Mouse (Mus musculus): Measurements from ENCODE around the gene Rgl3. TPM values are rescaled to one million over a fixed set of nuclear protein-coding genes. Genes with fewer than 3 reads are reported as not detected.
A peak's percentile ranks its signal among the peaks of the same experiment; 100 is the strongest.

Gene Rgl3
- polyA plus RNA-seq, 1 experiment from 2014 or later, result 3.7 TPM

GRCm38 (mm10) chr9:21992227-21992626, 3.0 kb upstream of the Rgl3 start:
- DNase-seq (ENCODE audit: low spot score), result no peak
- Histone ChIP-seq H3K4me1 (ENCODE audit: control insufficient read depth, insufficient read depth, low read length) (peaks cover 16% of the 10 kb centered on the region), H3K27me3 (ENCODE audit: control insufficient read depth, insufficient read depth, low read length) (peaks cover 48% of the 10 kb centered on the region), H3K9me3 (ENCODE audit: control insufficient read depth, low read length) (no peaks in the 10 kb centered on the region), H3K9ac (ENCODE audit: low read length) (no peak overlapping the region), H3K4me3 (ENCODE audit: low read depth, low read length) (no peak overlapping the region), H3K4me2 (ENCODE audit: low read depth) (no peak overlapping the region), H3K27ac (ENCODE audit: low read depth, low read length) (no peak overlapping the region), H3K36me3 (ENCODE audit: control insufficient read depth, insufficient read depth, low read length) (no peaks in the 10 kb centered on the region)
- WGBS, result 85% methylated on average over 4 of the region's 4 CpGs
- ATAC-seq (ENCODE audit: insufficient read depth, low FRiP score, low TSS enrichment), result no peak

- Histone ChIP-seq H3K9ac (ENCODE audit: low read length) (peak overlapping the region; percentile 15; the same call in 1 of the 2 replicates), H3K36me3 (ENCODE audit: control insufficient read depth, insufficient read depth, low read length) (no peaks in the 10 kb centered on the region), H3K4me2 (ENCODE audit: low read depth) (peak overlapping the region; percentile 77), H3K4me3 (ENCODE audit: low read depth, low read length) (peak overlapping the region; percentile 42), H3K4me1 (ENCODE audit: control insufficient read depth, insufficient read depth, low read length) (peaks cover 16% of the 10 kb centered on the region), H3K27ac (ENCODE audit: low read depth, low read length) (no peak overlapping the region), H3K9me3 (ENCODE audit: control insufficient read depth, low read length) (no peaks in the 10 kb centered on the region), H3K27me3 (ENCODE audit: control insufficient read depth, insufficient read depth, low read length) (peaks cover 57% of the 10 kb centered on the region)
- DNase-seq (ENCODE audit: low spot score), result peak; percentile 53
- no peak for ATAC-seq (ENCODE audit: insufficient read depth, low FRiP score, low TSS enrichment)
- 1% methylated on average over 32 of the region's 32 CpGs for WGBS
Measured at GRCm38 (mm10) chr9:21988421-21989101, 685 bp downstream of the Rgl3 start.

GRCm38 (mm10) chr9:21987592-21988342, 1.5 kb downstream of the Rgl3 start:
- ATAC-seq (ENCODE audit: insufficient read depth, low FRiP score, low TSS enrichment) (no peak), DNase-seq (ENCODE audit: low spot score) (no peak)
- Histone ChIP-seq H3K27ac (ENCODE audit: low read depth, low read length) (no peak overlapping the region), H3K4me3 (ENCODE audit: low read depth, low read length) (no peak overlapping the region), H3K4me2 (ENCODE audit: low read depth) (peak overlapping the region; percentile 77; the same call in 1 of the 2 replicates), H3K4me1 (ENCODE audit: control insufficient read depth, insufficient read depth, low read length) (peaks cover 16% of the 10 kb centered on the region), H3K9me3 (ENCODE audit: control insufficient read depth, low read length) (no peaks in the 10 kb centered on the region), H3K9ac (ENCODE audit: low read length) (no peak overlapping the region), H3K36me3 (ENCODE audit: control insufficient read depth, insufficient read depth, low read length) (no peaks in the 10 kb centered on the region), H3K27me3 (ENCODE audit: control insufficient read depth, insufficient read depth, low read length) (peaks cover 57% of the 10 kb centered on the region)
- WGBS, result 7% methylated on average over 36 of the region's 36 CpGs

GRCm38 (mm10) chr9:21983911-21984310, 5.3 kb downstream of the Rgl3 start:
- ATAC-seq (ENCODE audit: insufficient read depth, low FRiP score, low TSS enrichment), result no peak
- no peak overlapping the region for H3K27ac ChIP-seq (ENCODE audit: low read depth, low read length)
- no peak overlapping the region for H3K4me2 ChIP-seq (ENCODE audit: low read depth)
- no peak overlapping the region for H3K4me3 ChIP-seq (ENCODE audit: low read depth, low read length)
- H3K36me3 ChIP-seq (ENCODE audit: control insufficient read depth, insufficient read depth, low read length), result no peaks in the 10 kb centered on the region
- no peaks in the 10 kb centered on the region for H3K9me3 ChIP-seq (ENCODE audit: control insufficient read depth, low read length)
- H3K9ac ChIP-seq (ENCODE audit: low read length), result no peak overlapping the region
- peaks cover 6% of the 10 kb centered on the region for H3K4me1 ChIP-seq (ENCODE audit: control insufficient read depth, insufficient read depth, low read length)
- 37% methylated on average over 3 of the region's 3 CpGs for WGBS
- peaks cover 27% of the 10 kb centered on the region for H3K27me3 ChIP-seq (ENCODE audit: control insufficient read depth, insufficient read depth, low read length)
- no peak for DNase-seq (ENCODE audit: low spot score)

- Histone ChIP-seq H3K4me2 (ENCODE audit: low read depth) (no peak overlapping the region), H3K27me3 (ENCODE audit: control insufficient read depth, insufficient read depth, low read length) (no peaks in the 10 kb centered on the region), H3K27ac (ENCODE audit: low read depth, low read length) (no peak overlapping the region), H3K9ac (ENCODE audit: low read length) (no peak overlapping the region), H3K36me3 (ENCODE audit: control insufficient read depth, insufficient read depth, low read length) (no peaks in the 10 kb centered on the region), H3K4me1 (ENCODE audit: control insufficient read depth, insufficient read depth, low read length) (no peaks in the 10 kb centered on the region), H3K4me3 (ENCODE audit: low read depth, low read length) (no peak overlapping the region), H3K9me3 (ENCODE audit: control insufficient read depth, low read length) (no peaks in the 10 kb centered on the region)
- DNase-seq (ENCODE audit: low spot score), result no peak
- 87% methylated on average over 4 of the region's 4 CpGs for WGBS
- no peak for ATAC-seq (ENCODE audit: insufficient read depth, low FRiP score, low TSS enrichment)
Measured at GRCm38 (mm10) chr9:21978398-21979128, 10.7 kb downstream of the Rgl3 start.

- WGBS, result 18% methylated on average over 2 of the region's 2 CpGs
- no peak overlapping the region for H3K27ac ChIP-seq (ENCODE audit: low read depth, low read length)
Measured at GRCm38 (mm10) chr9:21977972-21978371, 11.3 kb downstream of the Rgl3 start.

GRCm38 (mm10) chr9:21977331-21977730, 11.9 kb downstream of the Rgl3 start:
- Histone ChIP-seq H3K4me1 (ENCODE audit: control insufficient read depth, insufficient read depth, low read length) (no peaks in the 10 kb centered on the region), H3K36me3 (ENCODE audit: control insufficient read depth, insufficient read depth, low read length) (no peaks in the 10 kb centered on the region), H3K9ac (ENCODE audit: low read length) (no peak overlapping the region), H3K4me3 (ENCODE audit: low read depth, low read length) (no peak overlapping the region), H3K4me2 (ENCODE audit: low read depth) (no peak overlapping the region), H3K27me3 (ENCODE audit: control insufficient read depth, insufficient read depth, low read length) (no peaks in the 10 kb centered on the region), H3K27ac (ENCODE audit: low read depth, low read length) (no peak overlapping the region), H3K9me3 (ENCODE audit: control insufficient read depth, low read length) (no peaks in the 10 kb centered on the region)
- WGBS, result 86% methylated on average over 5 of the region's 5 CpGs
- ATAC-seq (ENCODE audit: insufficient read depth, low FRiP score, low TSS enrichment), result no peak
- DNase-seq (ENCODE audit: low spot score), result no peak

More at GRCm38 (mm10) chr9:21977972-21978371, 11.3 kb downstream of the Rgl3 start:
- Histone ChIP-seq H3K4me3 (ENCODE audit: low read depth, low read length) (no peak overlapping the region), H3K9ac (ENCODE audit: low read length) (no peak overlapping the region), H3K4me1 (ENCODE audit: control insufficient read depth, insufficient read depth, low read length) (no peaks in the 10 kb centered on the region), H3K4me2 (ENCODE audit: low read depth) (no peak overlapping the region), H3K9me3 (ENCODE audit: control insufficient read depth, low read length) (no peaks in the 10 kb centered on the region), H3K27me3 (ENCODE audit: control insufficient read depth, insufficient read depth, low read length) (no peaks in the 10 kb centered on the region), H3K36me3 (ENCODE audit: control insufficient read depth, insufficient read depth, low read length) (no peaks in the 10 kb centered on the region)
- DNase-seq (ENCODE audit: low spot score) (no peak), ATAC-seq (ENCODE audit: insufficient read depth, low FRiP score, low TSS enrichment) (no peak)

GRCm38 (mm10) chr9:21976626-21977175, 12.5 kb downstream of the Rgl3 start:
- Histone ChIP-seq H3K9ac (ENCODE audit: low read length) (no peak overlapping the region), H3K4me1 (ENCODE audit: control insufficient read depth, insufficient read depth, low read length) (no peaks in the 10 kb centered on the region), H3K27ac (ENCODE audit: low read depth, low read length) (no peak overlapping the region), H3K9me3 (ENCODE audit: control insufficient read depth, low read length) (no peaks in the 10 kb centered on the region), H3K4me3 (ENCODE audit: low read depth, low read length) (no peak overlapping the region), H3K27me3 (ENCODE audit: control insufficient read depth, insufficient read depth, low read length) (no peaks in the 10 kb centered on the region), H3K4me2 (ENCODE audit: low read depth) (no peak overlapping the region), H3K36me3 (ENCODE audit: control insufficient read depth, insufficient read depth, low read length) (no peaks in the 10 kb centered on the region)
- DNase-seq (ENCODE audit: low spot score), result no peak
- 97% methylated on average over 9 of the region's 10 CpGs for WGBS
- no peak for ATAC-seq (ENCODE audit: insufficient read depth, low FRiP score, low TSS enrichment)

Data from neural tube, embryonic 11.5 days (tissue).